Mouse (Mus musculus) intestine, embryonic 16.5 days (tissue): ENCODE data around the gene Pik3c2g. TPM values are rescaled to one million over a fixed set of nuclear protein-coding genes. Genes with fewer than 3 reads are reported as not detected.

Source experiments
- ATAC-seq: fragments of 200-750 bp; cut with Nextera tagmentation; 2 replicates; pipeline ENCODE4 v1.8.0; 2017; ENCODE audit warnings: moderate TSS enrichment, moderate library complexity
- H3K27ac ChIP-seq: fragments of 300-500 bp; sonication (generic); 2 replicates; pipeline ENCODE4 v1.5.1; 2014; ENCODE audit warnings: mild to moderate bottlenecking, low read length
- H3K27me3 ChIP-seq: fragments of 300-500 bp; sonication (generic); replicated peaks from 2 replicates; pipeline ENCODE4 v1.6.1; 2014; ENCODE audit warnings: low read length, control low read depth, mixed read lengths; ENCODE audit not compliant: control insufficient read depth, insufficient read depth
- H3K36me3 ChIP-seq: fragments of 300-500 bp; sonication (generic); 2 replicates; pipeline ENCODE4 v1.6.1; 2014; ENCODE audit warnings: low read length, control low read depth; ENCODE audit not compliant: control insufficient read depth, insufficient read depth
- H3K4me1 ChIP-seq: fragments of 300-500 bp; sonication (generic); 2 replicates; pipeline ENCODE4 v1.6.1; 2014; ENCODE audit warnings: low read length, control low read depth, mixed read lengths; ENCODE audit not compliant: control insufficient read depth, insufficient read depth
- H3K4me2 ChIP-seq: fragments of 300-500 bp; sonication (generic); 2 replicates; pipeline ENCODE4 v1.6.1; 2014; ENCODE audit warnings: low read depth, low read length, control low read depth
- H3K4me3 ChIP-seq: fragments of 300-500 bp; sonication (generic); 2 replicates; pipeline ENCODE4 v1.5.1; 2014; ENCODE audit warnings: mild to moderate bottlenecking, low read length
- H3K9ac ChIP-seq: fragments of 300-500 bp; sonication (generic); 2 replicates; pipeline ENCODE4 v1.6.1; 2014; ENCODE audit warnings: low read depth, low read length
- H3K9me3 ChIP-seq: fragments of 300-500 bp; sonication (generic); 2 replicates; pipeline ENCODE4 v1.6.1; 2016; ENCODE audit warnings: low read length, control low read depth; ENCODE audit not compliant: control insufficient read depth
- WGBS: fragments of 180-500 bp; shearing (Covaris S2); extraction: QIAGEN DNeasy Blood & Tissue Kit; methylation state at CpG from one replicate; pipeline ENCODE4 v1.1.7; 2014; 5-methylcytosine and 5-hydroxymethylcytosine counted together
- polyA plus RNA-seq: library from polyadenylated mRNA; unstranded; fragments of >200 nt; fragmentation: Nextera tagmentation; extraction: Ambion mirVana; gene quantifications from 2 replicates; pipeline ENCODE4 v1.2.1, GENCODE M21; 2015

The Pik3c2g gene
- polyA plus RNA-seq, 1 experiment from 2014 or later: 0.94 TPM

- no peak overlapping the region for H3K9ac ChIP-seq
- H3K36me3 ChIP-seq: no peaks in the 10 kb centered on the region
- no peaks in the 10 kb centered on the region for H3K4me1 ChIP-seq
- WGBS: 91% methylated on average over 3 of the region's 3 CpGs
- no peaks in the 10 kb centered on the region for H3K27me3 ChIP-seq
- H3K4me3 ChIP-seq: no peak overlapping the region
- no peak overlapping the region for H3K4me2 ChIP-seq
- H3K27ac ChIP-seq: no peak overlapping the region
- no peaks in the 10 kb centered on the region for H3K9me3 ChIP-seq
- no peak for ATAC-seq
Measured at GRCm38 (mm10) chr6:139718416-139718984, 131.5 kb downstream of the Pik3c2g start.

- WGBS: 83% methylated on average over 13 of the region's 13 CpGs
- Histone ChIP-seq H3K27me3 (no peaks in the 10 kb centered on the region), H3K36me3 (no peaks in the 10 kb centered on the region), H3K4me1 (no peaks in the 10 kb centered on the region), H3K9me3 (no peaks in the 10 kb centered on the region), H3K27ac (no peak overlapping the region), H3K4me2 (no peak overlapping the region), H3K9ac (no peak overlapping the region), H3K4me3 (no peak overlapping the region)
- ATAC-seq: no peak
Measured at GRCm38 (mm10) chr6:139719639-139720221, 132.7 kb downstream of the Pik3c2g start.

- ATAC-seq: no peak
- Histone ChIP-seq H3K27ac (no peak overlapping the region), H3K4me1 (no peaks in the 10 kb centered on the region), H3K36me3 (no peaks in the 10 kb centered on the region), H3K27me3 (no peaks in the 10 kb centered on the region), H3K4me3 (no peak overlapping the region), H3K4me2 (no peak overlapping the region), H3K9ac (no peak overlapping the region), H3K9me3 (no peaks in the 10 kb centered on the region)
- WGBS: 89% methylated on average over 9 of the region's 9 CpGs
Measured at GRCm38 (mm10) chr6:139735708-139736626, 148.9 kb downstream of the Pik3c2g start.

GRCm38 (mm10) chr6:139738350-139738749, 151.3 kb downstream of the Pik3c2g start:
- Histone ChIP-seq H3K9ac (no peak overlapping the region), H3K36me3 (no peaks in the 10 kb centered on the region), H3K4me2 (no peak overlapping the region), H3K27me3 (no peaks in the 10 kb centered on the region), H3K4me3 (no peak overlapping the region), H3K27ac (no peak overlapping the region), H3K9me3 (no peaks in the 10 kb centered on the region), H3K4me1 (no peaks in the 10 kb centered on the region)
- WGBS: 45% methylated on average over 5 of the region's 5 CpGs
- ATAC-seq: no peak

GRCm38 (mm10) chr6:139742693-139743432, 155.8 kb downstream of the Pik3c2g start:
- no peak for ATAC-seq
- WGBS: 88% methylated on average over 12 of the region's 12 CpGs
- Histone ChIP-seq H3K4me1 (no peaks in the 10 kb centered on the region), H3K27ac (no peak overlapping the region), H3K9ac (no peak overlapping the region), H3K4me2 (no peak overlapping the region), H3K27me3 (no peaks in the 10 kb centered on the region), H3K9me3 (no peaks in the 10 kb centered on the region), H3K36me3 (no peaks in the 10 kb centered on the region), H3K4me3 (no peak overlapping the region)

- Histone ChIP-seq H3K9me3 (no peaks in the 10 kb centered on the region), H3K4me2 (no peak overlapping the region), H3K27me3 (no peaks in the 10 kb centered on the region), H3K27ac (no peak overlapping the region), H3K4me1 (no peaks in the 10 kb centered on the region), H3K4me3 (no peak overlapping the region), H3K36me3 (no peaks in the 10 kb centered on the region), H3K9ac (no peak overlapping the region)
- 70% methylated on average over 7 of the region's 7 CpGs for WGBS
- no peak for ATAC-seq
Measured at GRCm38 (mm10) chr6:139746758-139747479, 159.9 kb downstream of the Pik3c2g start.

GRCm38 (mm10) chr6:139748091-139748771, 161.2 kb downstream of the Pik3c2g start:
- ATAC-seq: no peak
- no peaks in the 10 kb centered on the region for H3K36me3 ChIP-seq
- H3K4me3 ChIP-seq: no peak overlapping the region
- 82% methylated on average over 13 of the region's 13 CpGs for WGBS
- no peak overlapping the region for H3K4me2 ChIP-seq
- no peak overlapping the region for H3K9ac ChIP-seq
- H3K9me3 ChIP-seq: no peaks in the 10 kb centered on the region
- H3K4me1 ChIP-seq: no peaks in the 10 kb centered on the region
- H3K27me3 ChIP-seq: no peaks in the 10 kb centered on the region
- no peak overlapping the region for H3K27ac ChIP-seq

- Histone ChIP-seq H3K4me3 (no peak overlapping the region), H3K27me3 (no peaks in the 10 kb centered on the region), H3K9ac (no peak overlapping the region), H3K9me3 (no peaks in the 10 kb centered on the region), H3K36me3 (no peaks in the 10 kb centered on the region), H3K27ac (no peak overlapping the region), H3K4me2 (no peak overlapping the region), H3K4me1 (no peaks in the 10 kb centered on the region)
- WGBS: 61% methylated on average over 2 of the region's 2 CpGs
- ATAC-seq: no peak
Measured at GRCm38 (mm10) chr6:139750599-139750998, 163.6 kb downstream of the Pik3c2g start.
